Mouse (Mus musculus) hindbrain, embryonic 11.5 days (tissue): Measurements from ENCODE around the gene Nisch. TPM values are rescaled to one million over a fixed set of nuclear protein-coding genes. Genes with fewer than 3 reads are reported as not detected.

Source experiments
- ATAC-seq: fragments of 200-750 bp; cut with Nextera tagmentation; 2 replicates; pipeline ENCODE4 v1.8.0; 2017; ENCODE audit warnings: mild to moderate bottlenecking, moderate TSS enrichment, moderate library complexity; ENCODE audit not compliant: low FRiP score
- DNase-seq: peaks from one replicate; pipeline ENCODE4 v3.0.0-alpha.2; 2015; ENCODE audit warnings: low spot score
- H3K27ac ChIP-seq: fragments of 300-500 bp; sonication (generic); 2 replicates; pipeline ENCODE4 v1.5.1; 2014; ENCODE audit warnings: mild to moderate bottlenecking, low read depth, low read length
- H3K27me3 ChIP-seq: fragments of 300-500 bp; sonication (generic); 2 replicates; pipeline ENCODE4 v1.6.1; 2014; ENCODE audit warnings: mild to moderate bottlenecking, low read length, moderate library complexity, mixed read lengths; ENCODE audit not compliant: control insufficient read depth, insufficient read depth
- H3K36me3 ChIP-seq: fragments of 300-500 bp; sonication (generic); 2 replicates; pipeline ENCODE4 v1.6.1; 2014; ENCODE audit warnings: mild to moderate bottlenecking, low read length, moderate library complexity, mixed read lengths; ENCODE audit not compliant: control insufficient read depth, insufficient read depth
- H3K4me1 ChIP-seq: fragments of 300-500 bp; sonication (generic); replicated peaks from 2 replicates; pipeline ENCODE4 v1.6.1; 2014; ENCODE audit warnings: low read length, mixed read lengths; ENCODE audit not compliant: control insufficient read depth, insufficient read depth
- H3K4me2 ChIP-seq: fragments of 300-500 bp; sonication (generic); replicated peaks from 2 replicates; pipeline ENCODE4 v1.6.1; 2014; ENCODE audit warnings: mild to moderate bottlenecking, low read depth, low read length
- H3K4me3 ChIP-seq: fragments of 300-500 bp; sonication (generic); 2 replicates; pipeline ENCODE4 v1.5.1; 2014; ENCODE audit warnings: low read depth, low read length
- H3K9ac ChIP-seq: fragments of 300-500 bp; sonication (generic); 2 replicates; pipeline ENCODE4 v1.6.1; 2014; ENCODE audit warnings: low read depth, low read length
- H3K9me3 ChIP-seq: fragments of 300-500 bp; sonication (generic); 2 replicates; pipeline ENCODE4 v1.6.1; 2016; ENCODE audit warnings: low read length; ENCODE audit not compliant: control insufficient read depth
- WGBS: fragments of 180-500 bp; shearing (Covaris S2); extraction: QIAGEN DNeasy Blood & Tissue Kit; methylation state at CpG from one replicate; pipeline ENCODE4 v1.1.7; 2014; 5-methylcytosine and 5-hydroxymethylcytosine counted together
- polyA plus RNA-seq: library from polyadenylated mRNA; unstranded; fragments of >200 nt; fragmentation: Nextera tagmentation; extraction: Ambion mirVana; gene quantifications from 2 replicates; pipeline ENCODE4 v1.2.1, GENCODE M21; 2014

Nisch gene
- polyA plus RNA-seq, 1 experiment from 2014 or later, result 305 TPM

DNA sequence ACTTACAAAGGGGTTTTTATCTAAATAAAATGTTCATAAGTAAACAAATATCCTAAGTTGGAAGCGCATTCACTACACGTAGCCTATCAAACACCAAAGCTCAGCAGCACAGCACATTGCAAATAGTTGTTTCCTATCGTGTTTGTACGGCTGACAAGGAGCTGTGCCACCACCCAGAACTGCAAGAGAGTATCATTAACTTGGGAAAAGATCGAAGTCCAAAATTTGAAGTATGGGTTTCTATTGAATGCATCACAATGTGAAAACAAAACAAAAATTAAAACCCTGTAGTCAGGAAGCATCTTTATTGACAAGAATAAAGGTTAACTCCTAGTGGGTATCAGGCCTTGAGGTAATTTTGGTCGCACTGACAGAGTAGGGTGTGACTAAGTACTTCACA is 31.6 kb upstream of the Nisch start:
- WGBS, result 94% methylated on average over 6 of the region's 6 CpGs
- Histone ChIP-seq H3K27ac (no peak overlapping the region), H3K9ac (no peak overlapping the region), H3K27me3 (no peaks in the 10 kb centered on the region), H3K4me2 (no peak overlapping the region), H3K9me3 (no peaks in the 10 kb centered on the region), H3K4me1 (no peaks in the 10 kb centered on the region; the same call in 1 of the 2 replicates), H3K36me3 (no peaks in the 10 kb centered on the region; the same call in 1 of the 2 replicates), H3K4me3 (no peak overlapping the region)
- ATAC-seq (no peak), DNase-seq (no peak)

GRCm38 (mm10) chr14:31245946-31246345 is 29.2 kb upstream of the Nisch start:
- 89% methylated on average over 1 of the region's 1 CpGs for WGBS
- no peaks in the 10 kb centered on the region for H3K36me3 ChIP-seq
- H3K27me3 ChIP-seq, result no peaks in the 10 kb centered on the region
- DNase-seq (no peak), ATAC-seq (no peak)
- H3K27ac ChIP-seq, result no peak overlapping the region
- no peak overlapping the region for H3K4me2 ChIP-seq
- H3K9me3 ChIP-seq, result no peaks in the 10 kb centered on the region
- H3K4me1 ChIP-seq, result no peaks in the 10 kb centered on the region
- no peak overlapping the region for H3K9ac ChIP-seq
- H3K4me3 ChIP-seq, result no peak overlapping the region

DNA sequence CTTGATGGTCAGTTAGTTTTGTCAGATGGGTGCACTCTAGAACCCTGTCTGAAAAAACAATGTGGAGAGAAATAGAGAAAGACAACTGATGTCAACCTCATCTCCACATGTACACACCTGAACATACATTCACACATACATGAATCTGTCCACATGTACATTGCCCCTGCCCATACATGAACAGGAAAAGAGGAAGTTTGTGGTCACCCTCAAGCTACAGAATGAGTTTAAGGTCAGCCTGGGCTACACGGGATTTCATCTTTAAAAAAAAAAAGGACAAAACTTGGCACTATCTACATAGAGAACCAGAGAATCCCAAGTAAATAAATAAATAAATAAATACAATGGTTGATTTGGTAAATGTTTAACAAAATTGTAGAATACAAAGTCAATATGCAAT is 28.0 kb upstream of the Nisch start:
- H3K36me3 ChIP-seq, result no peaks in the 10 kb centered on the region
- ATAC-seq (no peak), DNase-seq (no peak)
- no peaks in the 10 kb centered on the region for H3K27me3 ChIP-seq
- H3K9me3 ChIP-seq, result no peaks in the 10 kb centered on the region
- WGBS, result 58% methylated on average over 1 of the region's 1 CpGs
- no peaks in the 10 kb centered on the region for H3K4me1 ChIP-seq
- H3K27ac ChIP-seq, result no peak overlapping the region
- no peak overlapping the region for H3K4me3 ChIP-seq
- H3K9ac ChIP-seq, result no peak overlapping the region
- H3K4me2 ChIP-seq, result no peak overlapping the region

- no peaks in the 10 kb centered on the region for H3K9me3 ChIP-seq
- DNase-seq, result no peak
Measured at GRCm38 (mm10) chr14:31240528-31240927, 23.8 kb upstream of the Nisch start.

DNA sequence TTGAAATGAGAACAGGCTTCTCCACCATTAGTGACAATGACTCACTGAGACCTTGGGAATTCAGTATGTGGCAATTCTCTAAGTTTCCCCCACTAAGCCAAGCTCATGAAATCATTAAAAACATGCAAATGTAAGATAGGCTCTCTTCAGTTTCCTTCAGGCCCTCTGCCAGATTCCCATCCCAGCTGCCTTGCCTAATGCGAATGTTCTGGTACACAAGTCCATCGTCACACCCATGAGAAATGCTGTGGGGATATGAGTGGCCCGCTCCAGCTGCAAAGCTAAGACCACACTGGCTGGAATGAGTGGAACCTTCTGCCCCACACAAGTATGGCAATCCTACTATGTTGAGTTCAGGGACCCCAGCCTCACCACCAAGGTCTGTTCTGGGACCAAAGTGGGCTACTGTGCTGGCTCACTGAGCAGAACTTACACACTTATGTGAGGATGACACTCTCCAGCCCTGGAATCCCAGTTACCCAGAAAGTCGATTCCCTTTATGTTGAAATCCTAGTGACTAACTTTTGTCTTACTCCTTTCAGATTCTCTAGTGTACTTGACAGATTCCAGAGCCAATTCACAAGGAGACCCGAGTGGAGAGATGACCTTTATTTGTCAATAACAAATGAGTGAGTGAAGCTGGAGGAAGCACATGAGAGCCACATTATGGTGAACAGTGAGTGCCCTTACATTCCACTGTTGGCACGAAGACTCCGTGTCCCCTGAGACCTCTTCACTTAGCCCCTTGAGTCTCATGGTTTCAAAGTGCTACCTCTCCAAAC is 20.5 kb upstream of the Nisch start:
- 86% methylated on average over 7 of the region's 7 CpGs for WGBS
- H3K4me1 ChIP-seq, result no peaks in the 10 kb centered on the region
- no peak overlapping the region for H3K27ac ChIP-seq
- no peaks in the 10 kb centered on the region for H3K27me3 ChIP-seq
- DNase-seq, result no peak
- no peaks in the 10 kb centered on the region for H3K9me3 ChIP-seq
- H3K4me3 ChIP-seq, result no peak overlapping the region
- H3K4me2 ChIP-seq, result no peak overlapping the region
- H3K9ac ChIP-seq, result no peak overlapping the region
- no peaks in the 10 kb centered on the region for H3K36me3 ChIP-seq
- ATAC-seq, result no peak

More at GRCm38 (mm10) chr14:31240528-31240927, 23.8 kb upstream of the Nisch start:
- Histone ChIP-seq H3K4me2 (no peak overlapping the region), H3K27ac (no peak overlapping the region), H3K4me1 (no peaks in the 10 kb centered on the region), H3K4me3 (no peak overlapping the region), H3K9ac (no peak overlapping the region), H3K36me3 (no peaks in the 10 kb centered on the region), H3K27me3 (no peaks in the 10 kb centered on the region)
- no peak for ATAC-seq
- WGBS, result 66% methylated on average over 3 of the region's 3 CpGs

DNA sequence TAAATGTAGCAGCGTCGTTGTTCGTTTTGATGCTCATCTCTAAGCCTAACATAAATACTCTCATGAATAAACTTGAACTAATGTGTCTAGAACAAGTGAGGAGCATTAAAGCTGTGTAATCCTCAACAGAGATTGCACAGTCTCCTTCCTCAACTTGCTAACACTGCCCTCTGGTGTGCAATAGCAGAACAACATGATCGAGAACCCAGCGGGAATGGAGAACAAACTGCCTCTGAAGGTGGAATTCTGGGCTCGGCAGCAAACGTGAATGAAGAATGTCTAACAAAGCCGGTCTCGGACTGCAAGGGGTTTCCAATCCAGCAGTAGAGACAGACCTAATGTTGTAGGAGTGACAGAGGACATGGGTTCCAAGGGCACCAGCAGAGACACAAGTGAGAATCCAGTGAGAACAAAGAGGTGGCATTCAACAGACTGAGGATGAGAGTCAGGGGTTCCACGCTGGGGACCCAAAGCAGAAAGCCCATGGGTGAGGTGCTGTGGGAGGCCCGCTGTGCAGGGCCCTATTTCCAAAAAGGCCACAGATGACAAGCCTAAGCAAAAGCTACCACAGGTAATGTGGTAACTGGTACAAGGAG is 17.3 kb upstream of the Nisch start:
- ATAC-seq (peak; percentile 40; the same call in 1 of the 2 replicates), DNase-seq (peak; percentile 91)
- Histone ChIP-seq H3K4me1 (no peaks in the 10 kb centered on the region), H3K4me3 (no peak overlapping the region), H3K4me2 (no peak overlapping the region), H3K9ac (no peak overlapping the region), H3K9me3 (no peaks in the 10 kb centered on the region), H3K27ac (no peak overlapping the region), H3K36me3 (no peaks in the 10 kb centered on the region), H3K27me3 (no peaks in the 10 kb centered on the region)
- WGBS, result 23% methylated on average over 11 of the region's 11 CpGs

- no peaks in the 10 kb centered on the region for H3K4me1 ChIP-seq
- WGBS, result 82% methylated on average over 14 of the region's 14 CpGs
- no peaks in the 10 kb centered on the region for H3K27me3 ChIP-seq
- no peak for DNase-seq
- H3K36me3 ChIP-seq, result no peaks in the 10 kb centered on the region
- H3K9me3 ChIP-seq, result no peaks in the 10 kb centered on the region
- H3K4me2 ChIP-seq, result no peak overlapping the region
- peak; percentile 59; the same call in 1 of the 2 replicates for ATAC-seq
- H3K9ac ChIP-seq, result no peak overlapping the region
- no peak overlapping the region for H3K27ac ChIP-seq
- no peak overlapping the region for H3K4me3 ChIP-seq
Measured at GRCm38 (mm10) chr14:31233070-31233995, 16.6 kb upstream of the Nisch start.

DNA sequence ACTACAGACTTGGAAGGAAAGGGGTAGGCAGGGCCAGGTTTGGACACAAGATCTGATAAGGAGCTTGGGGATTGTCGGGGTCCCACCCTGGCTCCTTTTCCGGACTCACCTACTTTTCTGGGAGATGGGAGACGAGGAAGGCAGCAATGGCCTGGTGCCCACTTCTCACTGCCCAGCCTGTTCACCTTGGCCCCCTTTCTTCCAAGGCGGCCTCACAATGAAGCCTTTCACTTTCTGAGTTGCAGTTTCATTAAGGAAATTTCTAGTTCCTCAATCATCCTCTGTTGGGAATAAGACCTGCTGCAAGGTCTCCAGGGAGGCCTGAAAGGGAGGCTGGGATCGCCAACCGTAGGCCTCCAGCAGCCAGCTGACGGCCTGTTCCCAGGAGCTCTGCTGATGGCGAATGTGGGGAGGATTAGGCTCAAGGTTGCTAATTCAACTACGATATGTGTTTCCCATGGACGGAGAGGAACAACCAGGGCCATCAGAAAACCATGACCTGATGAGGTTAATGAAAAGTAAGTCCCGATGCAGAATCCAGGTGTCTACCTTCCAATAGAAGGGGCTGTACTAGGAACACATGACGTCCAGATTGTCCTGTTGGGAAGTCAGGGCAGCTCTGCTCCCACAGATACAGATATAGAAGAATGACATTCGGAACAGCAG is 15.8 kb upstream of the Nisch start:
- no peak for ATAC-seq
- Histone ChIP-seq H3K4me3 (no peak overlapping the region), H3K4me1 (no peaks in the 10 kb centered on the region), H3K27me3 (no peaks in the 10 kb centered on the region), H3K9me3 (no peaks in the 10 kb centered on the region), H3K9ac (no peak overlapping the region), H3K4me2 (no peak overlapping the region), H3K27ac (no peak overlapping the region), H3K36me3 (no peaks in the 10 kb centered on the region)
- 88% methylated on average over 13 of the region's 13 CpGs for WGBS
- no peak for DNase-seq
